Mouse (Mus musculus): Measurements from ENCODE around the gene Cluh. TPM values are rescaled to one million over a fixed set of nuclear protein-coding genes. Genes with fewer than 3 reads are reported as not detected.

Cluh gene
- polyA plus RNA-seq, 1 experiment from 2014 or later = 29.0 TPM

- H3K9me3 ChIP-seq = no peaks in the 10 kb centered on the region
- WGBS = 98% methylated on average over 13 of the region's 13 CpGs
- peaks cover 82% of the 10 kb centered on the region for H3K36me3 ChIP-seq (replicated peaks)
- H3K27ac ChIP-seq (replicated peaks) = no peak overlapping the region
- no peak for DNase-seq (ENCODE audit: low spot score)
- H3K27me3 ChIP-seq (replicated peaks; ENCODE audit: low read depth, poor library complexity, severe bottlenecking) = no peaks in the 10 kb centered on the region
- no peak overlapping the region for H3K4me3 ChIP-seq
- no peaks in the 10 kb centered on the region; the same call in 1 of the 2 replicates for H3K4me1 ChIP-seq
Measured at GRCm38 (mm10) chr11:74667582-74668010, 18.3 kb downstream of the Cluh start.

DNA sequence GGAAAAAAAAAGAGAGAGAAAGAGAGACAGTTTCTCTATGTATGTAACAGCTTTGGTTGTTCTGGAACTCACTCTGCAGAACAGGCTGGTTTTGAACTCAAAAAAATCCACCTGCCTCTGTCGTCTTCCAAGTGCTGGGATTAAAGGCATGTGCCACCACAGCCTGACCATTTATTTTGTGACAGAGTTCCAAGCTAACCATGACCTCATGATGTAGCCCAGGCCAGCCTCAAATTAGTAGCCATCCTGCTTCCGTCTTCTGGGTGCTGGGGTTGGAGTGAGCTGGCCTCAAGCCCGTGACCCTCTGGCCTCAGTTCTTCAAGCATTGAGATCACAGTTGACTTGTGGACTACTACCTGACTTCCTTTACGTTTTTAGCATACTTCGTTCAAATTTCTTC, 19.2 kb downstream of the Cluh start:
- 89% methylated on average over 5 of the region's 5 CpGs for WGBS
- no peak overlapping the region for H3K27ac ChIP-seq (replicated peaks)
- no peaks in the 10 kb centered on the region for H3K27me3 ChIP-seq (replicated peaks; ENCODE audit: low read depth, poor library complexity, severe bottlenecking)
- no peaks in the 10 kb centered on the region for H3K9me3 ChIP-seq
- no peak for DNase-seq (ENCODE audit: low spot score)
- no peak overlapping the region for H3K4me3 ChIP-seq
- H3K36me3 ChIP-seq (replicated peaks) = peaks cover 81% of the 10 kb centered on the region
- H3K4me1 ChIP-seq = no peaks in the 10 kb centered on the region; the same call in 1 of the 2 replicates

- Histone ChIP-seq H3K9me3 (no peaks in the 10 kb centered on the region), H3K27ac (replicated peaks) (no peak overlapping the region), H3K27me3 (replicated peaks; ENCODE audit: low read depth, poor library complexity, severe bottlenecking) (no peaks in the 10 kb centered on the region), H3K4me1 (no peaks in the 10 kb centered on the region; the same call in 1 of the 2 replicates), H3K36me3 (replicated peaks) (peaks cover 81% of the 10 kb centered on the region), H3K4me3 (no peak overlapping the region)
- DNase-seq (ENCODE audit: low spot score) = no peak
- 87% methylated on average over 2 of the region's 2 CpGs for WGBS
Measured at GRCm38 (mm10) chr11:74668971-74669370, 19.7 kb downstream of the Cluh start.

- H3K27ac ChIP-seq (replicated peaks) = no peak overlapping the region; the same call in 1 of the 2 replicates
- no peaks in the 10 kb centered on the region for H3K9me3 ChIP-seq
- H3K4me1 ChIP-seq = no peaks in the 10 kb centered on the region; the same call in 1 of the 2 replicates
- H3K4me3 ChIP-seq = no peak overlapping the region
- H3K36me3 ChIP-seq (replicated peaks) = peaks cover 81% of the 10 kb centered on the region
- H3K27me3 ChIP-seq (replicated peaks; ENCODE audit: low read depth, poor library complexity, severe bottlenecking) = no peaks in the 10 kb centered on the region
- DNase-seq (ENCODE audit: low spot score) = no peak
Measured at GRCm38 (mm10) chr11:74670151-74670550, 20.9 kb downstream of the Cluh start.

- H3K4me1 ChIP-seq = no peaks in the 10 kb centered on the region; the same call in 1 of the 2 replicates
- no peaks in the 10 kb centered on the region for H3K27me3 ChIP-seq (replicated peaks; ENCODE audit: low read depth, poor library complexity, severe bottlenecking)
- no peak overlapping the region for H3K27ac ChIP-seq (replicated peaks)
- H3K4me3 ChIP-seq = no peak overlapping the region
- peaks cover 80% of the 10 kb centered on the region for H3K36me3 ChIP-seq (replicated peaks)
- no peak for DNase-seq (ENCODE audit: low spot score)
- H3K9me3 ChIP-seq = no peaks in the 10 kb centered on the region
- WGBS = 91% methylated on average over 1 of the region's 1 CpGs
Measured at GRCm38 (mm10) chr11:74671013-74671412, 21.7 kb downstream of the Cluh start.

- 94% methylated on average over 5 of the region's 5 CpGs for WGBS
Measured at GRCm38 (mm10) chr11:74671839-74672238, 22.5 kb downstream of the Cluh start.

DNA sequence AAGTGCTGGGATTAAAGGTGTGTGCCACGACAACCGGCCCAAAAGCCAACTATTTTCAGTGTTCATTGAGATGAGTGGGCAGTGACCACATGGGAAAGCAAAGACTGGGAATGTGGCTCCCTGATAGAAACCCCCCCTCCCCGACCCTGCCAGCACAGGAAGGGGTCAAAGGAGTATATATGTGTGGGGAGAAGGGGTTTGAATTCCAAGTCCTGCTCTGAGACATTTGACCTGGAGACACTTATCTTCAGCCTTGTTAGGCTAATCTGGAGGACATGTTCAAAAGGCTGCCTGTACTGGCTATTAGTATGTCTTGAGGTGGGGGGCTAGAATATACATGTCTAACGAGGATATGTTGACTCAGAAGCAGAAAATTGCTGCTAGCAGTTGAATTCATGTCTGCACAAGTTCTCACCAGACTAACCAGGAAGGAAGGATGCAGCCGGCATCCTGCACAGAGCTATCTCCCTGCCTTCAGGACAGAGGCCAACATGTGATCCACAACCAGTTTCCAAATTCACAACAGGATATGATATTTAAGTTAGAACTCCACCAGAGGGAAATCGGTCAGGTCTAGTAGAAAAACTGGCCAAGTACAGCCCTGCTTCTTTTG, 23.7 kb downstream of the Cluh start:
- no peaks in the 10 kb centered on the region for H3K9me3 ChIP-seq
- no peak overlapping the region for H3K27ac ChIP-seq (replicated peaks)
- H3K36me3 ChIP-seq (replicated peaks) = peaks cover 80% of the 10 kb centered on the region
- WGBS = 84% methylated on average over 6 of the region's 6 CpGs
- H3K4me3 ChIP-seq = no peak overlapping the region
- no peak for DNase-seq (ENCODE audit: low spot score)
- no peaks in the 10 kb centered on the region; the same call in 1 of the 2 replicates for H3K4me1 ChIP-seq
- no peaks in the 10 kb centered on the region for H3K27me3 ChIP-seq (replicated peaks; ENCODE audit: low read depth, poor library complexity, severe bottlenecking)

More at GRCm38 (mm10) chr11:74671839-74672238, 22.5 kb downstream of the Cluh start:
- Histone ChIP-seq H3K4me1 (no peaks in the 10 kb centered on the region; the same call in 1 of the 2 replicates), H3K27me3 (replicated peaks; ENCODE audit: low read depth, poor library complexity, severe bottlenecking) (no peaks in the 10 kb centered on the region), H3K36me3 (replicated peaks) (peaks cover 80% of the 10 kb centered on the region), H3K4me3 (no peak overlapping the region), H3K27ac (replicated peaks) (no peak overlapping the region), H3K9me3 (no peaks in the 10 kb centered on the region)
- no peak for DNase-seq (ENCODE audit: low spot score)

DNA sequence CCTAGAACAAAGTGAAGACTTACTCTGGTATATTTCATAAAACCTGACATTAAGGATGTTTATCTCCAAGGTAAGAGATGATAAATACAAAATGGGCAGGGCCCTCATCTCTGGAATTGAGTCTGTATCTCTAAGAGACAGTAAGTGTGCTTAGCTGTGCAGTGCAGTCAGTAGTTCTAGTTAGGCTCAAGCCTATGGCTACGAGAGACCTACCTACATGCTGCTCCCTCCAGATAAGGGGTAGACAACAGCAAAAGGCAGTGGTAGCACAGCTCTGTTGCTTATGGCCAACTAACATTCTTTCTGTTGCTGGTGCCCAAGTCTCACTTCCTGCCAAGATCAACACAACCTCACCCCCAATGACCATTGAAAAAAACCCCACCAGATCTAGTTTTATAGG, 24.3 kb downstream of the Cluh start:
- peaks cover 80% of the 10 kb centered on the region for H3K36me3 ChIP-seq (replicated peaks)
- H3K4me3 ChIP-seq = no peak overlapping the region
- no peaks in the 10 kb centered on the region for H3K27me3 ChIP-seq (replicated peaks; ENCODE audit: low read depth, poor library complexity, severe bottlenecking)
- H3K4me1 ChIP-seq = no peaks in the 10 kb centered on the region; the same call in 1 of the 2 replicates
- no peaks in the 10 kb centered on the region for H3K9me3 ChIP-seq
- no peak overlapping the region for H3K27ac ChIP-seq (replicated peaks)
- DNase-seq (ENCODE audit: low spot score) = no peak
- WGBS = 84% methylated on average over 1 of the region's 1 CpGs

DNA sequence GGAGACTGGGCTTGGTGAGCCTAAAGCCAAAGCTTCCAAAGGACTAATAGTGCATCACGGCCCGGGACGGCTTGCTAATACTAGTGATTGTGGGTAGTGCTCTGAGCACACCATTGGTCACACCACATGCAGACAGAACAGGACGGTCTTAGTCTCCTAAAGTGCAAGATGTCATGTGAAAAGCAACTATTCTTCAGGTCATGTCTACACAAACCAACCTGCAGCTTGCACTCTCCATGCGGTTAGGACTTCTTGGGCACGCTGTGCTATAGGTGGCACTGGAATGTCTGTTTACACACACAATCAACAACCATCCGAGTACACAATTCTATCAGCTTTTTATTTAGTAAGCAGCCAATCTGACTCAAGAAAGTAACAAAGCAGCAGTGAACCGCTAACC, 25.4 kb downstream of the Cluh start:
- Histone ChIP-seq H3K4me1 (no peaks in the 10 kb centered on the region; the same call in 1 of the 2 replicates), H3K9me3 (no peaks in the 10 kb centered on the region), H3K4me3 (no peak overlapping the region), H3K27me3 (replicated peaks; ENCODE audit: low read depth, poor library complexity, severe bottlenecking) (no peaks in the 10 kb centered on the region), H3K36me3 (replicated peaks) (peaks cover 80% of the 10 kb centered on the region), H3K27ac (replicated peaks) (no peak overlapping the region)
- DNase-seq (ENCODE audit: low spot score) = no peak
- 96% methylated on average over 8 of the region's 8 CpGs for WGBS

DNA sequence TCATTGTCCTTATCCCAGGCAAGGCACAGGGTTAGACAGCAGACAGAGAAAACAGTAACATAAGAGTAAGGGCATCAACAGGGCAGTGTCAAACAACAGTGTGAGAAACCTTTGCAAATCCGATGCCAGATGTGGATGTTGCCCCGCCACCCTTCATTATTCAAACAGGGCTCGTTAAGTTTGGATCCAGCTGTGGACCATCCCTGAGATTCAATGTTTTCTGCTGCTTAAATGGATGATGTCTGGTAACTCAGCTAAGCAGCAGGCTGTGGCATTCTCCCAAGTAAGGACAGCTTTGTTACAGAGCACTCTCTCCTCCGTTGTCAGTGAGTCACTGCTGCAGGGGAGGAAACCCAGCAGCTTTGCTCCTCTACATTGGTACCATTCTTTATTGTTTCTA, 25.9 kb downstream of the Cluh start:
- no peak overlapping the region for H3K27ac ChIP-seq (replicated peaks)
- DNase-seq (ENCODE audit: low spot score) = no peak
- 87% methylated on average over 4 of the region's 4 CpGs for WGBS
- H3K4me3 ChIP-seq = no peak overlapping the region
- H3K27me3 ChIP-seq (replicated peaks; ENCODE audit: low read depth, poor library complexity, severe bottlenecking) = no peaks in the 10 kb centered on the region
- no peaks in the 10 kb centered on the region for H3K9me3 ChIP-seq
- no peaks in the 10 kb centered on the region; the same call in 1 of the 2 replicates for H3K4me1 ChIP-seq
- peaks cover 80% of the 10 kb centered on the region for H3K36me3 ChIP-seq (replicated peaks)

GRCm38 (mm10) chr11:74692151-74692550, 42.9 kb downstream of the Cluh start:
- 83% methylated on average over 1 of the region's 1 CpGs for WGBS
- H3K4me1 ChIP-seq = no peaks in the 10 kb centered on the region
- H3K27ac ChIP-seq (replicated peaks) = no peak overlapping the region
- no peak overlapping the region for H3K4me3 ChIP-seq
- peaks cover 78% of the 10 kb centered on the region for H3K36me3 ChIP-seq (replicated peaks)
- H3K9me3 ChIP-seq = no peaks in the 10 kb centered on the region
- DNase-seq (ENCODE audit: low spot score) = no peak
- no peaks in the 10 kb centered on the region for H3K27me3 ChIP-seq (replicated peaks; ENCODE audit: low read depth, poor library complexity, severe bottlenecking)

- H3K27ac ChIP-seq (replicated peaks) = no peak overlapping the region
- peaks cover 49% of the 10 kb centered on the region for H3K36me3 ChIP-seq (replicated peaks)
- no peaks in the 10 kb centered on the region for H3K27me3 ChIP-seq (replicated peaks; ENCODE audit: low read depth, poor library complexity, severe bottlenecking)
- 95% methylated on average over 2 of the region's 2 CpGs for WGBS
- no peaks in the 10 kb centered on the region for H3K9me3 ChIP-seq
- no peak for DNase-seq (ENCODE audit: low spot score)
- H3K4me3 ChIP-seq = no peak overlapping the region
- no peaks in the 10 kb centered on the region for H3K4me1 ChIP-seq
Measured at GRCm38 (mm10) chr11:74699505-74699904, 50.2 kb downstream of the Cluh start.

- H3K9me3 ChIP-seq = no peaks in the 10 kb centered on the region
- no peak overlapping the region for H3K4me3 ChIP-seq
- peaks cover 25% of the 10 kb centered on the region for H3K36me3 ChIP-seq (replicated peaks)
- no peak for DNase-seq (ENCODE audit: low spot score)
- no peak overlapping the region for H3K27ac ChIP-seq (replicated peaks)
- no peaks in the 10 kb centered on the region for H3K27me3 ChIP-seq (replicated peaks; ENCODE audit: low read depth, poor library complexity, severe bottlenecking)
- no peaks in the 10 kb centered on the region for H3K4me1 ChIP-seq
- 91% methylated on average over 2 of the region's 2 CpGs for WGBS
Measured at GRCm38 (mm10) chr11:74704068-74704467, 54.8 kb downstream of the Cluh start.

Data from embryonic facial prominence, embryonic 10.5 days (tissue).